Mouse (Mus musculus) hindbrain, embryonic 16.5 days (tissue): ENCODE data around the gene Gucd1. TPM values are rescaled to one million over a fixed set of nuclear protein-coding genes. Genes with fewer than 3 reads are reported as not detected.
A peak's percentile ranks its signal among the peaks of the same experiment; 100 is the strongest.
"Not testable (repeated sequence)": the region's sequence is repeated elsewhere in the genome, so short reads cannot be mapped to it uniquely, and the experiment has no call there.

Source experiments
- ATAC-seq: fragments of 200-750 bp; cut with Nextera tagmentation; 2 replicates; pipeline ENCODE4 v1.8.0; 2017; ENCODE audit warnings: moderate TSS enrichment, moderate library complexity
- H3K27ac ChIP-seq: fragments of 300-500 bp; sonication (generic); 2 replicates; pipeline ENCODE4 v1.5.1; 2014; ENCODE audit warnings: low read depth, mild to moderate bottlenecking, control low read depth, low read length, moderate library complexity
- H3K27me3 ChIP-seq: fragments of 300-500 bp; sonication (generic); replicated peaks from 2 replicates; pipeline ENCODE4 v1.6.1; 2014; ENCODE audit warnings: low read length; ENCODE audit not compliant: control insufficient read depth, insufficient read depth
- H3K36me3 ChIP-seq: fragments of 300-500 bp; sonication (generic); 2 replicates; pipeline ENCODE4 v1.6.1; 2014; ENCODE audit warnings: mild to moderate bottlenecking, low read length, moderate library complexity, mixed read lengths; ENCODE audit not compliant: control insufficient read depth, insufficient read depth
- H3K4me1 ChIP-seq: fragments of 300-500 bp; sonication (generic); 2 replicates; pipeline ENCODE4 v1.6.1; 2014; ENCODE audit warnings: low read depth, low read length; ENCODE audit not compliant: control insufficient read depth, insufficient read depth
- H3K4me2 ChIP-seq: fragments of 300-500 bp; sonication (generic); 2 replicates; pipeline ENCODE4 v1.6.1; 2014; ENCODE audit warnings: mild to moderate bottlenecking, low read length, control low read depth, moderate library complexity
- H3K4me3 ChIP-seq: fragments of 300-500 bp; sonication (generic); 2 replicates; pipeline ENCODE4 v1.5.1; 2014; ENCODE audit warnings: mild to moderate bottlenecking, low read length, control low read depth, moderate library complexity
- H3K9ac ChIP-seq: fragments of 300-500 bp; sonication (generic); 2 replicates; pipeline ENCODE4 v1.6.1; 2014; ENCODE audit warnings: low read depth, mild to moderate bottlenecking, control low read depth, low read length, moderate library complexity
- H3K9me3 ChIP-seq: fragments of 300-500 bp; sonication (generic); 2 replicates; pipeline ENCODE4 v1.6.1; 2014; ENCODE audit warnings: mild to moderate bottlenecking, low read length, moderate library complexity; ENCODE audit not compliant: control insufficient read depth
- WGBS: fragments of 180-500 bp; shearing (Covaris S2); extraction: QIAGEN DNeasy Blood & Tissue Kit; methylation state at CpG from one replicate; pipeline ENCODE4 v1.1.7; 2014; 5-methylcytosine and 5-hydroxymethylcytosine counted together
- polyA plus RNA-seq: library from polyadenylated mRNA; unstranded; fragments of >200 nt; fragmentation: Nextera tagmentation; extraction: Ambion mirVana; gene quantifications from 2 replicates; pipeline ENCODE4 v1.2.1, GENCODE M21; 2015

Gene Gucd1
- polyA plus RNA-seq, 1 experiment from 2014 or later: 15.4 TPM

DNA sequence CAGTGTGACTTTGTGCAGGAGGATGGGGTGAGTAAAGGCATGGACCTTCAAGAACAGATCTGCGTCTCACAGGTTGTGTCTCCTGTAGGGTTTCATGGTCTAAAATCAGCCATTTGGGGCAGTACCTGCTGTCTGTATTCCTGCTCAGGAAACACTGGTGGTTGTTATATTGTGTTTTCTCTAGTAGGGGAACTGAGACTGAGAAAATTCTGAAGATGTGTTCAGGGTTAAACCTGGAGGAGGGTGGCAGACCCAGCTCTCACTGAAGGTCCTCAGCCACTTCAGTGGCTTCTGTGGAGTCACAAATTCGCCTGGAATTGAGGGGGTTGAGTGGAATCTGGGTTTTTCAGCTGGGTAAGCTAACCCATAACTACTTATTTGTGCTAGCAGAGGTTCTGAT is 12.6 kb upstream of the Gucd1 start:
- H3K27ac ChIP-seq: no peak overlapping the region
- no peak overlapping the region for H3K4me2 ChIP-seq
- H3K4me1 ChIP-seq: no peaks in the 10 kb centered on the region
- ATAC-seq: no peak
- no peak overlapping the region for H3K9ac ChIP-seq
- H3K36me3 ChIP-seq: peaks cover 9% of the 10 kb centered on the region
- H3K27me3 ChIP-seq: no peaks in the 10 kb centered on the region
- WGBS: 79% methylated on average over 2 of the region's 2 CpGs
- no peak overlapping the region for H3K4me3 ChIP-seq
- no peaks in the 10 kb centered on the region for H3K9me3 ChIP-seq

- 93% methylated on average over 9 of the region's 9 CpGs for WGBS
- not testable (repeated sequence) for H3K27ac ChIP-seq, H3K9ac ChIP-seq, H3K4me2 ChIP-seq, H3K4me3 ChIP-seq, ATAC-seq, H3K27me3 ChIP-seq, H3K9me3 ChIP-seq, H3K4me1 ChIP-seq
- H3K36me3 ChIP-seq: peaks cover 10% of the 10 kb centered on the region
These were observed 7.7 kb upstream of the Gucd1 start for GRCm38 (mm10) chr10:75525450-75525849.

DNA sequence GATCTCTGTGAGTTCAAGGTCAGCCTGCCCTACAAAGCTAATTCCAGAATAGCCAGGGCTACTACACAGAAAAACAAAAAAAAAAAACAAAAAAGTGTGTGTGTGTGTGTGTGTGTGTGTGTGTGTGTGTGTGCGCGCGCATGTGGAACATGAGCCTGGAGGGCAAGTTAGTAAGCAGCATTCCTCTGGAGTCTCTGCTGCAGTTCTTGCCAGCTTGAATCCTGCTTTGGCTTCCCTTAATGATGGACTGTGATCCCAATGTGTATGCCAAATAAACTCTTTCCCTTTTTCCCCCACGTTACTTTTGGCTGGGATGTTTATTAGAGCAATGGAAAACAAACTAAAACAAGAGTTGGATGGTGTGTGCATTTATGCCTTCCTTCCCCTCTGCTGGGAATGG is 3.9 kb upstream of the Gucd1 start:
- Histone ChIP-seq H3K9me3 (no peaks in the 10 kb centered on the region), H3K9ac (no peak overlapping the region), H3K27me3 (no peaks in the 10 kb centered on the region), H3K4me1 (peaks cover 9% of the 10 kb centered on the region), H3K4me2 (no peak overlapping the region), H3K27ac (no peak overlapping the region), H3K36me3 (peaks cover 10% of the 10 kb centered on the region), H3K4me3 (no peak overlapping the region)
- 97% methylated on average over 4 of the region's 4 CpGs for WGBS
- ATAC-seq: no peak

GRCm38 (mm10) chr10:75520581-75520980 is 2.8 kb upstream of the Gucd1 start:
- peaks cover 20% of the 10 kb centered on the region for H3K4me1 ChIP-seq
- no peak overlapping the region for H3K4me3 ChIP-seq
- no peak overlapping the region for H3K4me2 ChIP-seq
- 94% methylated on average over 5 of the region's 5 CpGs for WGBS
- no peak for ATAC-seq
- no peaks in the 10 kb centered on the region for H3K9me3 ChIP-seq
- H3K36me3 ChIP-seq: peaks cover 10% of the 10 kb centered on the region
- H3K27me3 ChIP-seq: no peaks in the 10 kb centered on the region
- H3K9ac ChIP-seq: no peak overlapping the region
- no peak overlapping the region for H3K27ac ChIP-seq

GRCm38 (mm10) chr10:75517073-75517757 is 557 bp downstream of the Gucd1 start, which contains the start of gene Snrpd3:
TSS of gene Snrpd3 (plus strand) at chr10:75517551.
- Histone ChIP-seq H3K27ac (peak within 1 kb of the TSS; percentile 98), H3K36me3 (peaks cover 7% of the 10 kb centered on the region), H3K9ac (peak within 1 kb of the TSS; percentile 94), H3K4me2 (peak within 1 kb of the TSS; percentile 69), H3K4me3 (peak within 1 kb of the TSS; percentile 89), H3K27me3 (no peaks in the 10 kb centered on the region), H3K9me3 (no peaks in the 10 kb centered on the region), H3K4me1 (peaks cover 23% of the 10 kb centered on the region)
- WGBS: under 1% methylated on average over 39 of the region's 52 CpGs
- ATAC-seq: peak; percentile 95

GRCm38 (mm10) chr10:75516724-75517072 is 1.1 kb downstream of the Gucd1 start:
- WGBS: 0% methylated on average over 12 of the region's 12 CpGs
- H3K9ac ChIP-seq: peak overlapping the region; percentile 94
- no peak for ATAC-seq
- no peaks in the 10 kb centered on the region for H3K9me3 ChIP-seq
- H3K27ac ChIP-seq: peak overlapping the region; percentile 98
- peaks cover 8% of the 10 kb centered on the region for H3K36me3 ChIP-seq
- H3K4me2 ChIP-seq: peak overlapping the region; percentile 69
- H3K4me3 ChIP-seq: peak overlapping the region; percentile 89
- peaks cover 23% of the 10 kb centered on the region for H3K4me1 ChIP-seq
- no peaks in the 10 kb centered on the region for H3K27me3 ChIP-seq

DNA sequence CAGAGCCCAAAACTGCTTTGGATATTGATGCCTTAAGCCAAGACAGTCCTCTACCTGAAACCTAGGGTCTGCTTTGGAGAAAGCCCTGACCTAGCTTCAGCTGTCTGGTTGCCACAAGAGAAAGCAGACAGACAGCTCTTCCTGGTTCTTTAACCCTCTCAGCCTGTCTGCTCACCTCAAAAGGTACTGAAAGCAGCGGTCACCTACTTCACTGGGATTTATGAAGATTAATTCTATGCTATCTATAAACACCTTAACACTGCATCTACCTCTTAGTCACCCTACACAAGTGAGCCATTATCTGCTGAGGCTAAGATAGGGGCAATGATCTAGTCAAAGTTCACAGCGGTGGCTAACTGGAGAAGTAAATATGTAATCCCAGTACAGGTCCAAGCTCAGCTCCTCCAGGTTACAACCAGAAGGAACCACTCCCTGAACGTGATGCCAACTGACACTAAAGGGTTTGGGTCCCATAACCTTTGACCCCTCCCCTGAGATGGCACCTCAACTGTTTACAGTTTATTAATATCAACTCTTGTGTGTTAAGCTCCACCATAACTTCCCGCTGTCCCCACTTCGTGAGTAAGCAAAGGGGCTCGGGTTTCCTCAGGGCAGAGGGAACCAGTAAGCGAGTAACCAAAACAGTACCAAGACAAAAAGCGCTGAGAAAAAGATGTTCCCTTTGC is 1.6 kb downstream of the Gucd1 start:
- H3K9me3 ChIP-seq: no peaks in the 10 kb centered on the region
- peak overlapping the region; percentile 98; the same call in 1 of the 2 replicates for H3K27ac ChIP-seq
- peaks cover 7% of the 10 kb centered on the region for H3K36me3 ChIP-seq
- WGBS: 30% methylated on average over 8 of the region's 8 CpGs
- peak overlapping the region; percentile 94 for H3K9ac ChIP-seq
- peak overlapping the region; percentile 89 for H3K4me3 ChIP-seq
- peak overlapping the region; percentile 69 for H3K4me2 ChIP-seq
- H3K27me3 ChIP-seq: no peaks in the 10 kb centered on the region
- H3K4me1 ChIP-seq: peaks cover 23% of the 10 kb centered on the region
- no peak for ATAC-seq

- Histone ChIP-seq H3K4me1 (peaks cover 23% of the 10 kb centered on the region), H3K4me2 (peak overlapping the region; percentile 69), H3K27me3 (no peaks in the 10 kb centered on the region), H3K27ac (no peak overlapping the region), H3K9me3 (no peaks in the 10 kb centered on the region), H3K36me3 (peaks cover 8% of the 10 kb centered on the region), H3K4me3 (no peak overlapping the region), H3K9ac (no peak overlapping the region)
- 90% methylated on average over 4 of the region's 4 CpGs for WGBS
- no peak for ATAC-seq
These were observed 2.3 kb downstream of the Gucd1 start for GRCm38 (mm10) chr10:75515216-75516037.

DNA sequence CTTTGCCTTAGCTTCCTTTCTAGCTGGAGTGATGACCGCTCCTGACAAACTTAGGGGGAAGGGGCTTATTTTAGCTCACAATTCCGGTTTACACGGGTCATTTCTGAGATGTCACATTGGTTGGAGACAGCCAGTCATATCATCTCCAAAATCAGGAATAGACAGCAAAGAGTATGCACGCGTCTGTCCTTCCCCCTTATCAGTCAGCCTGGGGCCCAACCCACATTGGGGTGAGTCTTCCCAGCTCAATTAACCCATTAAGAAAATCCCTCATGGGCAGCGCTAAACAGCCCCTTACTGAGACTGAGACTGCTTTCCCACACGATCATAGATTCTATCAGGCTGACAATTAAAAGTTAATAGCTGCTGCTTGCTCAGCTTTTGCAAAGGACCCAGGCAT is 3.4 kb downstream of the Gucd1 start:
- H3K27me3 ChIP-seq: no peaks in the 10 kb centered on the region
- peaks cover 23% of the 10 kb centered on the region for H3K4me1 ChIP-seq
- no peak overlapping the region for H3K9ac ChIP-seq
- no peak overlapping the region for H3K4me2 ChIP-seq
- H3K36me3 ChIP-seq: peaks cover 19% of the 10 kb centered on the region
- no peak overlapping the region for H3K27ac ChIP-seq
- 90% methylated on average over 7 of the region's 7 CpGs for WGBS
- H3K4me3 ChIP-seq: no peak overlapping the region
- no peak for ATAC-seq
- no peaks in the 10 kb centered on the region for H3K9me3 ChIP-seq
